Mouse (Mus musculus): ENCODE data around the gene B4galnt2. TPM values are rescaled to one million over a fixed set of nuclear protein-coding genes. Genes with fewer than 3 reads are reported as not detected.

Gene B4galnt2
- total and polyA plus RNA-seq, 3 experiments: 0.34 to 1.9 (median 0.42) TPM

- dilution Hi-C loops (cut with MboI; ENCODE audit: extremely low pct_ligation_motif_present, extremely low pct_unique_long_range_greater_than_20kb, low sequenced_read_pairs): no loop called here
- peaks cover 48 to 83% of the 10 kb centered on the region in 2 experiments for H3K4me1 ChIP-seq (ENCODE audit: control insufficient read depth in 1 of 2, insufficient read depth in 2 of 2)
- peak; percentile 81 for TF ChIP-seq POLR2A (IDR thresholded peaks at IDR 0.05; ENCODE audit: low read depth, low read length)
- TF ChIP-seq CTCF (conservative IDR thresholded peaks at IDR 0.05 in 1 of 2, IDR thresholded peaks at IDR 0.05 in 1 of 2; ENCODE audit: low read depth in 2 of 2, low read length in 2 of 2): no peak; a peak in 1 of 4 replicates
- TF ChIP-seq CHD1 (IDR thresholded peaks at IDR 0.05; ENCODE audit: low read depth, low read length): peak; percentile 32
- TF ChIP-seq POLR2AphosphoS2 (IDR thresholded peaks at IDR 0.05; ENCODE audit: low read depth, low read length): peak; percentile 6; the same call in 1 of the 2 replicates
- peak; percentile 86 for TF ChIP-seq IRF4 (IDR thresholded peaks at IDR 0.05; ENCODE audit: low read depth, low read length)
- TF ChIP-seq TCF12 (IDR thresholded peaks at IDR 0.05; ENCODE audit: low read depth, low read length): peak; percentile 91
- peak; percentile 36 for TF ChIP-seq SMC3 (IDR thresholded peaks at IDR 0.05; ENCODE audit: low read depth, low read length)
- TF ChIP-seq ZMIZ1 (IDR thresholded peaks at IDR 0.05; ENCODE audit: low read depth, low read length): no peak; the same call in 1 of the 2 replicates
- TF ChIP-seq MEF2A (IDR thresholded peaks at IDR 0.05; ENCODE audit: borderline replicate concordance, low read depth, low read length): peak; percentile 85
- TF ChIP-seq MAX (IDR thresholded peaks at IDR 0.05; ENCODE audit: low read length): peak; percentile 77
- peak; percentile 61 for TF ChIP-seq HCFC1 (IDR thresholded peaks at IDR 0.05; ENCODE audit: low read depth, low read length)
- TF ChIP-seq ZNF384 (IDR thresholded peaks at IDR 0.05; ENCODE audit: low read depth, low read length): no peak
- peak; percentile 4 for TF ChIP-seq RAD21 (IDR thresholded peaks at IDR 0.05; ENCODE audit: low read depth, low read length)
- TF ChIP-seq E2F4 (IDR thresholded peaks at IDR 0.05; ENCODE audit: insufficient replicate concordance, low read depth, low read length): no peak
- peak; percentile 28 for TF ChIP-seq USF1 (IDR thresholded peaks at IDR 0.05; ENCODE audit: low read depth, low read length)
- peak; percentile 94 for TF ChIP-seq CHD2 (IDR thresholded peaks at IDR 0.05; ENCODE audit: low read length)
- peak; percentile 62 for TF ChIP-seq JUN (IDR thresholded peaks at IDR 0.05; ENCODE audit: insufficient read depth, low read depth, low read length)
- peak; percentile 77 for TF ChIP-seq MXI1 (IDR thresholded peaks at IDR 0.05; ENCODE audit: low read depth, low read length)
- peak; percentile 87 for TF ChIP-seq EP300 (IDR thresholded peaks at IDR 0.05; ENCODE audit: low read length)
- peak; percentile 87 for TF ChIP-seq MYC (IDR thresholded peaks at IDR 0.05; ENCODE audit: low read depth, low read length)
- TF ChIP-seq PAX5 (IDR thresholded peaks at IDR 0.05; ENCODE audit: low read length): no peak
- no peak for TF ChIP-seq ZKSCAN1 (IDR thresholded peaks at IDR 0.05; ENCODE audit: borderline replicate concordance, low read depth, low read length)
- TF ChIP-seq SIN3A (IDR thresholded peaks at IDR 0.05; ENCODE audit: low read length): peak; percentile 73
- TF ChIP-seq ZC3H11A (IDR thresholded peaks at IDR 0.05; ENCODE audit: low read depth, low read length): no peak
- no peak for TF ChIP-seq USF2 (conservative IDR thresholded peaks at IDR 0.05; ENCODE audit: low read depth, low read length)
- no peak for TF ChIP-seq JUND (conservative IDR thresholded peaks at IDR 0.05; ENCODE audit: low read depth, low read length)
- TF ChIP-seq ETS1 (conservative IDR thresholded peaks at IDR 0.05; ENCODE audit: low read depth, low read length): peak; percentile 91
- TF ChIP-seq MAZ (IDR thresholded peaks at IDR 0.05; ENCODE audit: low read depth, low read length): peak; percentile 88
- peak; percentile 76 for TF ChIP-seq ELF1 (IDR thresholded peaks at IDR 0.05; ENCODE audit: low read depth, low read length)
- peak; percentile 85 for TF ChIP-seq RCOR1 (conservative IDR thresholded peaks at IDR 0.05; ENCODE audit: low read depth, low read length)
- TF ChIP-seq NRF1 (IDR thresholded peaks at IDR 0.05; ENCODE audit: low read depth, low read length): no peak
- peak; percentile 73 for TF ChIP-seq TBP (conservative IDR thresholded peaks at IDR 0.05; ENCODE audit: low read depth, low read length)
- peak; percentile 74; the same call in 1 of the 2 replicates for TF ChIP-seq MAFK (IDR thresholded peaks at IDR 0.05; ENCODE audit: insufficient replicate concordance, low read length)
- peak; percentile 96 for TF ChIP-seq BHLHE40 (IDR thresholded peaks at IDR 0.05; ENCODE audit: low read depth, low read length)
- TF ChIP-seq UBTF (IDR thresholded peaks at IDR 0.05; ENCODE audit: low read depth, low read length): no peak
- peak; percentile 58; the same call in 1 of the 2 replicates for TF ChIP-seq NELFE (IDR thresholded peaks at IDR 0.05; ENCODE audit: low read depth, low read length)
- no peak for TF ChIP-seq GABPA (IDR thresholded peaks at IDR 0.05; ENCODE audit: insufficient replicate concordance, low read depth, low read length)
Measured at GRCm38 (mm10) chr11:95834742-95835710, 79.7 kb downstream of the B4galnt2 start.

More at GRCm38 (mm10) chr11:95834742-95835710, 79.7 kb downstream of the B4galnt2 start:
- peak overlapping the region; percentile 30 for H3K9ac ChIP-seq (ENCODE audit: insufficient read depth, low read depth)
- H3K36me3 ChIP-seq (replicated peaks in 1 of 2; ENCODE audit: control insufficient read depth in 1 of 2, insufficient read depth in 1 of 2, low read length in 1 of 2): peaks cover 50 to 62% of the 10 kb centered on the region in 2 experiments
- H3K27me3 ChIP-seq (replicated peaks): no peaks in the 10 kb centered on the region
- peak overlapping the region; percentile 90 for H3K4me2 ChIP-seq (ENCODE audit: insufficient read depth, low read depth, poor library complexity, severe bottlenecking)
- H3K4me3 ChIP-seq (replicated peaks in 1 of 3; ENCODE audit: low read depth in 2 of 3, low read length in 2 of 3, poor library complexity in 1 of 3): peak overlapping the region in 2 of 3 experiments; percentile 10 to 49
- H3K79me2 ChIP-seq (replicated peaks; ENCODE audit: control insufficient read depth, extremely low read depth, insufficient read depth, poor library complexity, severe bottlenecking): peaks cover 23% of the 10 kb centered on the region
- DNase-seq (ENCODE audit: extremely low read depth): peak; percentile 92
- H3K9me3 ChIP-seq (replicated peaks; ENCODE audit: low read length): peaks cover 13% of the 10 kb centered on the region
- peak overlapping the region; percentile 97 for H3K27ac ChIP-seq (ENCODE audit: insufficient read depth, low read depth)
- in situ Hi-C loops (cut with MboI; ENCODE audit: low pct_ligation_motif_present, low pct_unique_long_range_greater_than_20kb, low sequenced_read_pairs): loop anchor here (5.0 kb wide), 1 partner anchor 32 kb away; no protein-coding TSS in a partner anchor

All from CH12.LX (cell line).